Mouse (Mus musculus): ENCODE results near the gene Pphln1.
"Not testable (repeated sequence)": the region's sequence is repeated elsewhere in the genome, so short reads cannot be mapped to it uniquely, and the experiment has no call there.

Gene Pphln1

GRCm38 (mm10) chr15:93397826-93398698, at the start of gene Pphln1, which contains the start of gene Zcrb1:
Pphln1 (plus strand) TSS chr15:93398350.
Zcrb1 (minus strand) TSS chr15:93398334.
- DNase-seq (ENCODE audit: low spot score in 2 of 2): peak; percentile 70 to 82

- no peak for DNase-seq (ENCODE audit: low spot score in 2 of 2)
Measured at GRCm38 (mm10) chr15:93358346-93359095, 39.6 kb upstream of the Pphln1 start.

- DNase-seq (ENCODE audit: low spot score in 2 of 2): no peak
Measured at GRCm38 (mm10) chr15:93365561-93365960, 32.6 kb upstream of the Pphln1 start.

GRCm38 (mm10) chr15:93368558-93368957, 29.6 kb upstream of the Pphln1 start:
- DNase-seq (ENCODE audit: low spot score in 2 of 2): no peak

DNA sequence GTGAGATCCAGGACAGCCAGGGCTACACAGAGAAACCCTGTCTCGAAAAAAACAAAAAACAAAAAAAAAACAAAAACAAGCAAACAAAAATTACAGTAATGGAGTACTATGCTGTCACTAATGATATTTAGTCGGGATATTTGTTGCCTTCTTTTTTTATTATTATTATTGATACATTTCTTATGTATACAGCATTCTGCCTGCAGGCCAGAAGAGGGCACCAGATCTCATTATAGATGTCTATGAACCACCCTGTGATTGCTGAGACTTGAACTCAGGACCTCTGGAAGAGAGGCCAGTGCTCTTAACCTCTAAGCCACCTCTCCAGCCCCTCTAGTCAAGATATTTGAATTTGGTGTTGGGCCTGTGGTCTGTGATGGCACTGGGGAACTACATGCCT, 26.3 kb upstream of the Pphln1 start:
- no peak for DNase-seq (ENCODE audit: low spot score in 2 of 2)

- DNase-seq (ENCODE audit: low spot score in 2 of 2): not testable (repeated sequence)
Measured at GRCm38 (mm10) chr15:93372525-93373119, 25.5 kb upstream of the Pphln1 start.

DNA sequence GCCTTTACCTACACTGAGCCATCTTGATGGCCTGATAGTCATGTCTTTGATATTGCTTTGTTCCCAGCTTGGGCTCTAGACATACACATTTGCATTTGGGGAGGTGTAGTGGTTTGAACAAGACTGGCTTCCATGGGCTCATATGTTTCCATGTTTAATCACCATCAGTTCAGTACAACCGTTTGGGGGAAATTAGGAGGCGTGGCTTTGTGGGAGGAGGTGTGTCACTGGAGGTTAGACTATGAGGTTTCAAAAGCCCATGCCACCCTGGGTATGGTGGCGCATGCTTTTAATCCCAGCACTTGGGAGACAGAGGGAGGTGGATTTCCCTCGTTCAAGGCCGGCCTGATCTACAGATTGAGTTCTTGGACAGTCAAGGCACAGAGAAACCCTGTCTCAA, 22.5 kb upstream of the Pphln1 start:
- no peak for DNase-seq (ENCODE audit: low spot score in 2 of 2)

GRCm38 (mm10) chr15:93379177-93379576, 19.0 kb upstream of the Pphln1 start:
- DNase-seq (ENCODE audit: low spot score in 2 of 2): peak in 1 of 2 experiments; percentile 5

GRCm38 (mm10) chr15:93381337-93381736, 16.8 kb upstream of the Pphln1 start:
- no peak for DNase-seq (ENCODE audit: low spot score in 2 of 2)

GRCm38 (mm10) chr15:93397269-93397668, 881 bp upstream of the Pphln1 start:
- DNase-seq (ENCODE audit: low spot score in 2 of 2): no peak

DNA sequence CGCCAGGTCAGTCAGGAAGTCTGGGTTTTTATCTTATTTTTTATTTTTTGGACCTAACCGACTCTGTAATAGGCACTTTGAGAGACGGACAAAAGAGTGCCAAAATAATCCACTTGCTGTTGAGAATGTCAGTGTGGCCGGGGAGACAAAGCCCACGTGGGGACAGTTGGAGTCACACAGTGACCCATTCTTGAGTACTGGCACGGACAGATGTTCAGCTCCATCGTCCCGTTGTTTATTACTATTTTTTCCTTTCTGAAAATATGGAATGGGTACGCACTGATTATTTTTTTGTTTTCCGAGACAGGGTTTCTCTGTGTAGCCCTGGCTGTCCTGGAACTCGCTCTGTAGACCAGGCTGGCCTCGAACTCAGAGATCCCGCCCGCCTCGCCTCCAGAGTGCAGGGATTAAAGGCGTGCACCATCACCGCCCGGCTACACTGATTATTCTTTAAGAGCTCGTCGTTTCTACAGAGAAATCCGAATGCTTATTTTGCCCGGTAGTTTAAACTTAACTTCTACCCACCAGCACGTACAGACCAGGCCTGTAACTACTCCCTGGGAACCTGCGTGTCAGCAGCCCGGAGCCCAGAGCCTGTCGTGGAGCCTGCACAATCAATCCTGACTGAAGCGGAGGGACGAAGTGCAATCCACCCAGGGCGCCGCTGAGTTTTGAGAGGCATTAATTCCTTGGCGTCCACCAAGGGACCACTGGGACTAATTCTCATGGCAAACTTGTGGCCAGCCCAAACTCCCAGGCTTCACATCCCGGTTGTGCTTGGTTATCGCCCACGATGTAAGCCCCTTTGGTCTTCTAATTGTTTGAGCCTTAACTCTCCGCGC, 770 bp downstream of the Pphln1 start:
- peak in 1 of 2 experiments; percentile 11 for DNase-seq (ENCODE audit: low spot score in 2 of 2)

GRCm38 (mm10) chr15:93401446-93401845, 3.3 kb downstream of the Pphln1 start:
- DNase-seq (ENCODE audit: low spot score in 2 of 2): no peak

GRCm38 (mm10) chr15:93402730-93403129, 4.6 kb downstream of the Pphln1 start:
- no peak for DNase-seq (ENCODE audit: low spot score in 2 of 2)

GRCm38 (mm10) chr15:93404849-93405248, 6.7 kb downstream of the Pphln1 start:
- DNase-seq (ENCODE audit: low spot score in 2 of 2): no peak

DNA sequence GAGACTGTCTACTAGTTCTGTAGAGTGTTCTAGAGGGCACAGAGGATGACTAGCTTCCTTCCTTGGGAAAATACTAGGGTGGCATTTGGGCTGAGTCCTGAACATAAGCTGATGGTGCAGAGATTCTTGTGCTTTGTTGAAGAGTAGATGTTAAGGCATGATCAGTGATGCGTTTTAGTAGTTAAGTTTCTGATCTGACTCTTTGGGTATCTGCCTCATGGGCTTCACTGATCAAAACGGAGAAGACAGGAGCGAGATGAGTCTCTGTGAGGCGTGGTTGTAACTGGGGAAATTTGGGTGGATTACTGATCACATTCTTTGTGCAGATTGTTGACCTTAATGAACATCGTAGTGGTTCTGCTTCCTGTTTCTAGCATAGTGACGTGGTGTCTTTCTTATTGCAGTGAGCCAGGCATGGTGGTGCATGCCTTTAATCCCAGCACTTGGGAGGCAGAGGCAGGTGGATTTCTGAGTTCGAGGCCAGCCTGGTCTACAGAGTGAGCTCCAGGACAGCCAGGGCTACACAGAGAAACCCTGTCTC, 7.4 kb downstream of the Pphln1 start:
- no peak for DNase-seq (ENCODE audit: low spot score in 2 of 2)

- DNase-seq (ENCODE audit: low spot score in 2 of 2): no peak
Measured at GRCm38 (mm10) chr15:93406492-93406891, 8.3 kb downstream of the Pphln1 start.

DNA sequence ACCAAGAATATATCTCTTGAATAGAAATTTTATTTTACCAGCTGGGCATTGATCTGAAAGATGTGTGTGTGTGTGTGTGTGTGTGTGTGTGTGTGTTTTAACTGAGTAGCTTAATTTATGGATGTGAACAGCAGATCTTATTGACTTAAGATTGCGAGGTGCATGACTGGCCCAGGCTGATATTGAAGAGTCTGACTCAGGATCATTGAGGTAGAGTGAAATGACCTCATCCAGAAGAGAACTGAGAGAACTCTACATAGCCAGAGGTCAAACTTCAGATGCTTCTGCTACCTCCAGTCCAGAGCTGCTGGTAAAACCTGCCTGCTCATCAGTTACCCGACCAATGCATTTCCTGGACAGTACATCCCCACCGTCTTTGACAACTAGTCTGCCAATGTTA, 14.3 kb downstream of the Pphln1 start:
- no peak for DNase-seq (ENCODE audit: low spot score in 2 of 2)

GRCm38 (mm10) chr15:93414456-93414855, 16.3 kb downstream of the Pphln1 start:
- no peak for DNase-seq (ENCODE audit: low spot score in 2 of 2)

- DNase-seq (ENCODE audit: low spot score in 2 of 2): no peak
Measured at GRCm38 (mm10) chr15:93416300-93416699, 18.1 kb downstream of the Pphln1 start.

GRCm38 (mm10) chr15:93420596-93420995, 22.4 kb downstream of the Pphln1 start:
- DNase-seq (ENCODE audit: low spot score in 2 of 2): no peak

- DNase-seq (ENCODE audit: low spot score in 2 of 2): no peak
Measured at GRCm38 (mm10) chr15:93422537-93422936, 24.4 kb downstream of the Pphln1 start.
